Mouse (Mus musculus): ENCODE data around the gene Dtx2. TPM values are rescaled to one million over a fixed set of nuclear protein-coding genes. Genes with fewer than 3 reads are reported as not detected.

Gene Dtx2
- total RNA-seq, 2 experiments from 2014 or later: 8.6 to 9.1 TPM

Other genes with a start within 250 kb of the Dtx2 start
- gene Styxl1, start 216.4 kb upstream of the Dtx2 start, total RNA-seq (2021): not detected
- 100 to 1,000 TPM; 472 to 478 TPM for gene Mdh2, start 216.3 kb upstream of the Dtx2 start, total RNA-seq (2021)
- 10 to 100 TPM; 95.2 to 95.9 TPM for gene Srrm3, start 187.9 kb upstream of the Dtx2 start, total RNA-seq (2021)
- 1 to 10 TPM; 6.9 to 9.4 TPM for gene Hspb1, start 106.9 kb upstream of the Dtx2 start, total RNA-seq (2021)
- 1,000 to 10,000 TPM; 1,469 to 1,528 TPM for gene Ywhag, start 60.2 kb upstream of the Dtx2 start, total RNA-seq (2021)
- 1 to 10 TPM; 1.4 to 1.5 TPM for gene Ssc4d, start 20.3 kb upstream of the Dtx2 start, total RNA-seq (2021)
- not detected for gene Zp3, start 14.7 kb upstream of the Dtx2 start, total RNA-seq (2021)
- not detected for gene Upk3b, start 43.7 kb downstream of the Dtx2 start, total RNA-seq (2021)
- gene Upk3bl, start 59.7 kb downstream of the Dtx2 start, total RNA-seq (2021): not detected
- gene Rasa4, start 89.1 kb downstream of the Dtx2 start, total RNA-seq (2021): 1 to 10 TPM; 3.2 to 6.7 TPM
- 10 to 100 TPM; 86.2 to 86.3 TPM for gene Polr2j, start 121.8 kb downstream of the Dtx2 start, total RNA-seq (2021)
- gene Lrwd1, start 141.3 kb downstream of the Dtx2 start, total RNA-seq (2021): 10 to 100 TPM; 12.4 to 14.1 TPM
- 1 to 10 TPM; 8.2 to 8.9 TPM for gene Alkbh4, start 141.3 kb downstream of the Dtx2 start, total RNA-seq (2021)
- 10 to 100 TPM; 54.3 to 56.1 TPM for gene Orai2, start 175.9 kb downstream of the Dtx2 start, total RNA-seq (2021)
- 10 to 100 TPM; 38.7 to 44.0 TPM for gene Prkrip1, start 204.2 kb downstream of the Dtx2 start, total RNA-seq (2021)